Mouse (Mus musculus): ENCODE data around the gene Urgcp. TPM values are rescaled to one million over a fixed set of nuclear protein-coding genes. Genes with fewer than 3 reads are reported as not detected.
A peak's percentile ranks its signal among the peaks of the same experiment; 100 is the strongest.

Urgcp gene
- polyA plus RNA-seq, 1 experiment from 2014 or later: 22.8 TPM

DNA sequence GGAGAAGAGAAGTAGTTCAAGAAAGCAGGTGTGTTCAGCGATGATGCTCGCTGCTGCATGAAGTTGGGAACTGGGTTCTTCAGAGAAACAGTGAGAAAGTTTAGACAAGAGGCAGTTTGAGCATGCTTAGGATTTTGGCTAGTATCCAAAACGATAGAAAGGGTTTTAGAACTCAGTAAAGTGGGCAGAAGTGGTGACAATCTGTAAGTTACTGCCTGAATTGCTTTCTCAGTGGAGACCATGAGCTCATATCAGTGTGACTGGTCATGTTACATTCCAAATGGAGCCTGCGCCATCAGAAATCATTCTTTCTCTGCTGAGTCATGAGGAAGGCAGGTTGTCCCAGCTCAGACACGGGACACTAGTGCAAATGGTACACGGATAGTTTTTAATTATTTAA, 3.8 kb upstream of the Urgcp start:
- TF ChIP-seq CTCF (IDR thresholded peaks at IDR 0.05; ENCODE audit: low read depth): no peak
- 86% methylated on average over 6 of the region's 6 CpGs for WGBS
- no peak for DNase-seq (ENCODE audit: low spot score)
- H3K27ac ChIP-seq: no peak overlapping the region
- no peak overlapping the region for H3K9ac ChIP-seq (ENCODE audit: low read depth, low read length)
- no peak overlapping the region for H3K4me2 ChIP-seq (ENCODE audit: low read length)
- no peak overlapping the region for H3K4me3 ChIP-seq (replicated peaks; ENCODE audit: low read depth, low read length)
- peaks cover 10% of the 10 kb centered on the region for H3K36me3 ChIP-seq (ENCODE audit: insufficient read depth, low read length)
- no peaks in the 10 kb centered on the region for H3K9me3 ChIP-seq (replicated peaks; ENCODE audit: low read length)
- H3K27me3 ChIP-seq (ENCODE audit: insufficient read depth, low read length): no peaks in the 10 kb centered on the region
- no peaks in the 10 kb centered on the region for H3K4me1 ChIP-seq (replicated peaks; ENCODE audit: insufficient read depth, low read length)
- ATAC-seq (replicated peaks; ENCODE audit: low FRiP score, low read depth): no peak

DNA sequence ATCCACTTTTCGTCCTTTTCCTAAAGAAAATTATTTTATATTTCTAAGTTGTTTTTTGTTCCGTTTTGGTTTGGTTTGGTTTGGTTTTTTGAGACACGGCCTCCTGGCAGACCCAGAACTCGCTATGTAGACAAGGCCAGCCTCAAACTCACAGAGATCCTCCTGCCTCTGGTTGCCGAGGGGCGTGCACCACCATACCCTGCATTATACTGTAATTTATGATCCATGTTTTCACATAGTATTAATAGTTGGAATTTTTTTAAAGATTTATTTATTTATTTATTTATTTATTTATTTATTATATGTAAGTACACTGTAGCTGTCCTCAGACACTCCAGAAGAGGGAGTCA, 432 bp upstream of the Urgcp start:
- peak overlapping the region; percentile 67 for H3K4me3 ChIP-seq (replicated peaks; ENCODE audit: low read depth, low read length)
- no peaks in the 10 kb centered on the region for H3K36me3 ChIP-seq (ENCODE audit: insufficient read depth, low read length)
- H3K27ac ChIP-seq: peak overlapping the region; percentile 98
- no peaks in the 10 kb centered on the region for H3K27me3 ChIP-seq (ENCODE audit: insufficient read depth, low read length)
- no peaks in the 10 kb centered on the region for H3K9me3 ChIP-seq (replicated peaks; ENCODE audit: low read length)
- TF ChIP-seq CTCF (IDR thresholded peaks at IDR 0.05; ENCODE audit: low read depth): no peak
- peak; percentile 14 for DNase-seq (ENCODE audit: low spot score)
- H3K4me2 ChIP-seq (ENCODE audit: low read length): peak overlapping the region; percentile 69
- peak overlapping the region; percentile 75; the same call in 1 of the 2 replicates for H3K9ac ChIP-seq (ENCODE audit: low read depth, low read length)
- peak; percentile 25; the same call in 1 of the 2 replicates for ATAC-seq (replicated peaks; ENCODE audit: low FRiP score, low read depth)
- H3K4me1 ChIP-seq (replicated peaks; ENCODE audit: insufficient read depth, low read length): 0 out of 2 replicates have a peak, but pooled peaks cover 3% of the 10 kb centered on the region
- WGBS: 16% methylated on average over 6 of the region's 6 CpGs

DNA sequence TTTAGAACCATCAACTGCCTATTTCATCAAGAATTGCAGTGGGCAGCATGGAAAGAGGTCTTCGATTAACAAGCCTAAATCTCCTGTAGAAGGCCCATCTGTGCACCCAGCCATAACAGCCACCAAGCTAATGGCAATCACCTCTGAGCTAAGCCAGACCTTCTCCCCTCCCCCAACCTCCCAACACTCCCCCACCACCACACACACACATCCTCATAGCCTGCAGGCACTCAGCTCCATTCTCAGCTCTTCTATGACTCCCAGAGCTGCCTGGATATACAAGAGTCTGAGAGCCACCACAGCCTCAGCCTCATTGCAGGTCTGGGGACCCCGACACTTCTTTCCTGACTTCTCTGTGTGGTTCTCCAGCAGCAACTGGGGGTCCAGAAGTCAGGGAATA, 8.4 kb downstream of the Urgcp start:
- WGBS: 68% methylated on average over 2 of the region's 2 CpGs
- ATAC-seq (replicated peaks; ENCODE audit: low FRiP score, low read depth) (no peak), DNase-seq (ENCODE audit: low spot score) (no peak)
- H3K4me3 ChIP-seq (replicated peaks; ENCODE audit: low read depth, low read length): no peak overlapping the region
- H3K4me2 ChIP-seq (ENCODE audit: low read length): no peak overlapping the region
- H3K4me1 ChIP-seq (replicated peaks; ENCODE audit: insufficient read depth, low read length): no peaks in the 10 kb centered on the region
- no peaks in the 10 kb centered on the region for H3K9me3 ChIP-seq (replicated peaks; ENCODE audit: low read length)
- TF ChIP-seq CTCF (IDR thresholded peaks at IDR 0.05; ENCODE audit: low read depth): no peak
- no peak overlapping the region for H3K9ac ChIP-seq (ENCODE audit: low read depth, low read length)
- no peaks in the 10 kb centered on the region for H3K27me3 ChIP-seq (ENCODE audit: insufficient read depth, low read length)
- H3K27ac ChIP-seq: no peak overlapping the region
- no peaks in the 10 kb centered on the region for H3K36me3 ChIP-seq (ENCODE audit: insufficient read depth, low read length)

DNA sequence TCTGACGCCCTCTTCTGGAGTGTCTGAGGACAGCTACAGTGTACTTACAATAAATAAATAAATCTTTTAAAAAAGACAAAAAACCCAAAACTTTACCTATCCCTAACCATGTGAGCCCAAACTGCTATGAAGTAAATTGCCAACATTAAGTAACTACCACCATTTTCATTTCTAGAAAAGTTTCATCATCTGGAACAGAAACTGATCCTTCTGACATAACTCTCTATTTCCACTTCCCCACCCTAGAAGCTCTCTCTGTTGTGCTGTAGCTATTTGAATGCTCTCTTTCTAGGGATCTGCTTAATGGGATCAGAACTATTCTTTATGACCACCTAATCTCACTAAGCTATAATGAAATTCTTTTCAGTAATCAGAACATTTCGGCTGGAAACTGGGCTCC, 17.2 kb downstream of the Urgcp start:
- no peak for ATAC-seq (replicated peaks; ENCODE audit: low FRiP score, low read depth)
- Histone ChIP-seq H3K27me3 (ENCODE audit: insufficient read depth, low read length) (no peaks in the 10 kb centered on the region), H3K9ac (ENCODE audit: low read depth, low read length) (no peak overlapping the region), H3K4me3 (replicated peaks; ENCODE audit: low read depth, low read length) (no peak overlapping the region), H3K4me2 (ENCODE audit: low read length) (no peak overlapping the region), H3K27ac (no peak overlapping the region), H3K9me3 (replicated peaks; ENCODE audit: low read length) (0 out of 2 replicates have a peak, but pooled peaks cover 3% of the 10 kb centered on the region), H3K36me3 (ENCODE audit: insufficient read depth, low read length) (no peaks in the 10 kb centered on the region), H3K4me1 (replicated peaks; ENCODE audit: insufficient read depth, low read length) (peaks cover 2% of the 10 kb centered on the region; the same call in 1 of the 2 replicates)
- TF ChIP-seq CTCF (IDR thresholded peaks at IDR 0.05; ENCODE audit: low read depth): no peak
- DNase-seq (ENCODE audit: low spot score): no peak
- WGBS: 85% methylated on average over 2 of the region's 2 CpGs

DNA sequence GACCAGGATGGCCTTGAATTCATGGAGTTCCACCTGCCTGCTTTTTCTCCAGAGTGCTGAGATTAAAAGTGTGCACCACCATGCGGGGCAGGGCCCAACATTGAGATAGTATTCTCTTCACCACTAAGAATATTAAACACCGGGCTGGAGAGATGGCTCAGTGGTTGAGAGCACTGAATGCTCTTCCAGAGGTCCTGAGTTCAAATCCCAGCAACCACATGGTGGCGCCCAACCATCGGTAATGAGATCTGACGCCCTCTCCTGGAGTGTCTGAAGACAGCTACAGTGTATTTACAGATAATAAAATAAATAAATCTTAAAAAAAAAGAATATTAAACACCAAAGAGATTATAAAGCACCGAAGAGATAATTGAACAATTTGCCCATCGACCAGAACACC, 20.1 kb downstream of the Urgcp start:
- H3K9me3 ChIP-seq (replicated peaks; ENCODE audit: low read length): 0 out of 2 replicates have a peak, but pooled peaks cover 3% of the 10 kb centered on the region
- ATAC-seq (replicated peaks; ENCODE audit: low FRiP score, low read depth) (no peak), DNase-seq (ENCODE audit: low spot score) (no peak)
- TF ChIP-seq CTCF (IDR thresholded peaks at IDR 0.05; ENCODE audit: low read depth): peak; percentile 59
- H3K27ac ChIP-seq: no peak overlapping the region
- H3K4me2 ChIP-seq (ENCODE audit: low read length): no peak overlapping the region
- H3K9ac ChIP-seq (ENCODE audit: low read depth, low read length): no peak overlapping the region
- no peaks in the 10 kb centered on the region for H3K36me3 ChIP-seq (ENCODE audit: insufficient read depth, low read length)
- 78% methylated on average over 7 of the region's 7 CpGs for WGBS
- no peaks in the 10 kb centered on the region for H3K27me3 ChIP-seq (ENCODE audit: insufficient read depth, low read length)
- no peak overlapping the region for H3K4me3 ChIP-seq (replicated peaks; ENCODE audit: low read depth, low read length)
- peaks cover 6% of the 10 kb centered on the region; the same call in 1 of the 2 replicates for H3K4me1 ChIP-seq (replicated peaks; ENCODE audit: insufficient read depth, low read length)

DNA sequence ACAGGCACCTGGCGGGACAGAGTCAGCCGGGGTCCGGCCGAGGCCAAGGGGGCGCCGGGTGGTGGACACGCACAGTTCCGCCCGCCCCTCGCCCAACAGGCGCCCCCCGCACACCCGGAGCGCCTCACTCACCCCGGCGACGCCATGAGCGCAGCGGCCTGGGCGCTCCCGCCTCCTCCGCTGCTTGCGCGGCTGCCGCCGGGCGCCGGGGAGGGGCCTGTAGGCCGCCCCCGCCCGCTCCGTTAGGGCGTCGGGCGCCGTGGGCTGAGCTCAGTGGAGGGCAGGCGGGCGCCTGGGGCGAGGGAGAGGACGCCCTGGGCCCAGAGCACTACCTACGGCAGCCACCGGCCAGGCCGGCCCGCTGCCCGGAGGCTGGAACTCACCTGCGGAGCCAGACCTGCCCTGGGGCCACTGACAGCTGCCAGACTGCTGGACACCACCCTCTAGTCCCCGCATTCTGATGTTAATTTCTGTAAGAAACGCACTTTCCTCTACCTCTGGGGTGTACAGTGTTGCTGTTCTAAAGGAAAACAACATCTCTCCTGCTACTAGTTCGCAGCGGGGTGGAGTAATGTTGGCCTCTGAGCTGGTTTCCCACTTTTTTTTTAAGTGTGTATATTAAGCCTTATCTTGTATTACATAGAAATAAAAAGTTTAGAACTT, 21.1 kb downstream of the Urgcp start:
- Histone ChIP-seq H3K36me3 (ENCODE audit: insufficient read depth, low read length) (no peaks in the 10 kb centered on the region), H3K4me2 (ENCODE audit: low read length) (peak overlapping the region; percentile 82), H3K4me3 (replicated peaks; ENCODE audit: low read depth, low read length) (peak overlapping the region; percentile 95), H3K27me3 (ENCODE audit: insufficient read depth, low read length) (no peaks in the 10 kb centered on the region), H3K4me1 (replicated peaks; ENCODE audit: insufficient read depth, low read length) (peaks cover 6% of the 10 kb centered on the region; the same call in 1 of the 2 replicates), H3K9ac (ENCODE audit: low read depth, low read length) (peak overlapping the region; percentile 93), H3K9me3 (replicated peaks; ENCODE audit: low read length) (no peaks in the 10 kb centered on the region), H3K27ac (peak overlapping the region; percentile 96)
- WGBS: under 1% methylated on average over 49 of the region's 50 CpGs
- TF ChIP-seq CTCF (IDR thresholded peaks at IDR 0.05; ENCODE audit: low read depth): no peak
- ATAC-seq (replicated peaks; ENCODE audit: low FRiP score, low read depth): peak; percentile 87
- peak; percentile 79 for DNase-seq (ENCODE audit: low spot score)
